Mouse (Mus musculus) small intestine, adult 2 months (tissue): Measurements from ENCODE around the gene Crym.

Experiments used
- CTCF ChIP-seq: fragments of 200-500 bp; IDR thresholded peaks from 2 replicates; pipeline ENCODE4 v1.5.1; 2012; ENCODE audit warnings: low read depth, mild to moderate bottlenecking, control low read depth, inconsistent platforms, low read length, moderate library complexity, mixed read lengths; ENCODE audit not compliant: insufficient replicate concordance, insufficient read length; ENCODE audit errors: extremely low read depth
- POLR2A ChIP-seq: fragments of 200-500 bp; IDR thresholded peaks from 2 replicates; pipeline ENCODE4 v1.6.1; 2012; ENCODE audit warnings: low read depth, mild to moderate bottlenecking, control low read depth, inconsistent platforms, low read length, moderate library complexity

DNA sequence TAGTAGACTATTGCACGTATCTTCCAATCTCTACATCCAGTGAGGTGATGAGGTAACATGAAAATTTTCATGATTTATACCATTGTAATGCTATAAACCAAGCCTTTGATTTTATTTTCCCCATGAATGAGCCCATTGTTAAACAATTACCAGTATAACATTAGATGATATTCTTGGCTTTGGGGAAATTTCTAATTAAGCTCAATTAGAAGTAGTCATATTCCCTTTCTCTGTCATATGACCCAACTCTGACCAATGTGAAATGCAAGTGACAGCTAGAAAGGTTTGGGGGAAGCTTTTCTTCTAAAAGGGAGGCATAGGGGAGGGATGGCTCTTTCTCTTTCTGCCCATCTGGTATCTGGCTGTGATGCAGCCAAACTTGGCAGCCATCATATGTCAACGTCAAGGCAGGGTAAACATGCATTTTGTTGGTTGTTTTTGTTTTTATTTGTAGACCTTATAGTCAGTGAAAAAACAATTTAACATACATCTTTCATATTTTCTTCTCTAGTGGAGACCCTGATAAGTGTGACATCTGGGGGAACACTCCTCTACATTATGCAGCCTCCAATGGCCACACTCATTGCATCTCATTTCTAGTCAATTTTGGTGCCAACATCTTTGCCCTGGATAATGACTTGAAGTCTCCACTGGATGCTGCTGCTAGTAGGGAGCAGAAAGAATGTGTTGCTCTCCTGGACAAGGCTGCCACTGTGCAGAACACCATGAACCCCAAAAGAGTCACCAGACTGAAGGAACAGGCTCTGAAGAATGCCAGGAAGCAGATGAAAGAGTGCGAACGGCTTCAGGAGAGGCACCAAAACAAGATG lies 20.3 kb downstream of the Crym start:
- TF ChIP-seq POLR2A (no peak), CTCF (no peak)
